Mouse (Mus musculus) thymus, postnatal 36 days (tissue): ENCODE data around the gene Ppp2r2c.
"Not testable (repeated sequence)": the region's sequence is repeated elsewhere in the genome, so short reads cannot be mapped to it uniquely, and the experiment has no call there.

ENCODE experiments used
- DNase-seq, 2 experiments: peaks; one replicate each; pipeline ENCODE4 v3.0.0; 2022; ENCODE audit warnings: mixed read lengths in 2 of 2

Ppp2r2c gene

DNA sequence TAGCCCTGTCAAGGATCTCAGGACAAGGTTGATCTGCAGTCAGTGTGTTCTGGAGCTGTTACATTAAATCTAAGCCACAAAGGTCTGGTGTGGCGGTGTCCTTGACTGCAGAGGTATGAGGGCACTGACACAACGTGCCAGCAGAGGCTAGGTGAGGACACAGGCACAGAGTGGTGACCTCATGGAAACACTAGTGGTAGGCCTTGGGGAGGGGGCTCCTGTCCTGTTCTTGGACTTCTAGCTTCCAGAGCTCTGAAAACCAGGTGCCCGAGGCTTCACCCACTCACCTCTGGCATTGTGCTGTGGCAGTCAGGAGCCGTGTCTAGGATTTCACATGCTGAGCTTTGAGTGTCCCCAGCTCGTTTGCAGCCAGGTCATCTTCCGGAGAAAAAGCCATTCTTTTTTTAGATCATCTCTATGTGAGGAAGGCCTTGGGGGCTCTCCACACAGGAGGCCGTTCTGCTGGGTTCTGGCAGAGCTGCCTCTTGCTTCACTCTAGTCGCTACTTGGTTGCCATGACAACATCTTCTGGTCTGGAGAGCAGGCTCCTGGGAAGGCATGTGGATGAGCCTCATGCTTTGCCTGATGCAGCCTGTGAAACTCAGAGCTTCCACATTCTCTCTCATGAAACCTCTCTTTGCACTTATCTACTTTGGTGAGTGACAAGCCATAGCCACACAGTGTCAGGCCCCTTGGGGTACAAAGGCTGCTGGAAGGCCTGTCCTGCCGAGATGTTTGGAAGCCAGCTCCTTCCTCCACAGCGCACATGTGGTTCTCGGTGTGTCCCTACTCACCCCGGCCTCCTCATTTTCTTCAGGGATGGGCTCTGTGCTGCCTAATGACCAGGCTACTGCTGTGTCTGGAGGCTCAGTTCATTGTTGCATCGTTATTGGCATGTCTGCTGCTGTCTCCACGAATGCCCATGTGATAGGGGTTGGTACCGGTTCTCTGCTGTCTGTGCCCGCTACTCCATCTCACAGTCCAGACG is 67.5 kb downstream of the Ppp2r2c start:
- no peak for DNase-seq

DNA sequence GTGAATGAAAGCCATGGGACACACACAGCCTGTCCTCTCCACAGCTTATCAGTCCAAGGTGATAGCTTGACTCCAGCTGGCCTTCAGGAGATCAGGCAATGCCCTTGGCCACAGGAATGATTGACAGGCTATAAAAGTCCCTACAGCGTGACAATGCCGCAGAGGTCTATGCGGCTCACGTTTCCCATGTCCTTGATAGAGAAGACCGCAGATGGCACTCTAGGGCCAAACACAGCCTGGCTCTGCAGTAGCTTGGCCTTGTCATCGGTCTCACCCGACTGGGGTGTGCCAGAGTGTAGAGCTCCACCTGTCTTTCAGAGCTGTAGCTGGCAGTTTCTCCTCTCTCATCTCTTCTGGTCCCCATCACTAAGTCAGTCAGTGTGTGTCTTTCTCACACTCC is 68.2 kb downstream of the Ppp2r2c start:
- no peak for DNase-seq

DNA sequence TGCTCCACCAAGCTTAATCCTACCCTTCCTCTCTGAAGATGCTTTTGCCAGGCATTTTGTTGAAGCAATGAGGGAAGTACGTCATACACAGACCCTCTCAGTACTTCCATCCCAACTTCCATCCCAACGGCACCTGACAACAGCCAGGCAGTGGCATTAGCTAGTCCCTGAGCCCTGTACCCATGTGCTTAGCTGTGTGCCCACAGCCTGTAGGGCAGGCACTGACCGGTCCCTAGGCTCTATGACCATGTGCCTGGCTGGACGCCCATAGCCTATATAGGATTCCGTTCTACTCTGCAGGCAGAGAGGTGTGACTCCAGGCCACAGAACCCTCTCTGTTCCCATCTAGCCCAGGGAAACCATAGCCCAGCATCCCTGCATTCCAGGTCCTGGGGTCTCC is 69.7 kb downstream of the Ppp2r2c start:
- no peak for DNase-seq

DNA sequence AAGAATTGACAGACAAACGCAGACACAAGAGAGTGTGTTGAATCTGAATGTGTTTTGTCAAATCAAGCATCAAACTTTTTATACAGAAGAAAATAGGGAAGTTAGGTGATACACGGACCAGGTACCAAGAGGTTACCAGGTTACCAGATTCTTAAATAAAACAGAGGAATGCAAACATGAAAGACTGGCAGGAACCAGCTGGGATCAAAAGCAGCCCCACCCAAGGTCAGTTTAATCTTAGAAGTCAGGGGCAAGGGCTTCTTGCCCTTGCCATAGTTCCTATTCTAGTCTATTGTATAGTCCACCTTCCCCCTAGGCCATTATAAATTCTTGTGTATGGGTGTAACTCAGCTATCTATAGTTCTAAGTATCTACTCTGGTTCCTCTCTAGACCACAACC is 70.7 kb downstream of the Ppp2r2c start:
- DNase-seq, result not testable (repeated sequence)

DNA sequence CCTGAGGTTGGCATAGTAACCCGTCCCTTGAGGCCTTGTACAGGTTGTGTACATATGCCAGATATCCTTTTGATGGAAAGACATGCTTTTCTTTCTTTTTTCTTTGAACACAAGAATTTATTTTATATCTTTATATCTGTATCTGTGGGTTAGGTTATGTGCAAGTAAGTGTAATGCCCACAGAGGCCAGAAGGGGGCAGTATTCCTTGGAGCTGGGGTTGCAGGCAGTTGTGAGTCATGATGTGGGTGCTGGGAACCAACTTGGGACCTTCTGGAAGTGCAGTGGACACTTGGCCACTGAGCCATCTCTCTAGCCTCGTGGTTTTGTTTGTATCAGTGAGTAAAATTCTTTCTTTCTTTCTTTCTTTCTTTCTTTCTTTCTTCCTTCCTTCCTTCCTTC is 74.1 kb downstream of the Ppp2r2c start:
- no peak for DNase-seq

DNA sequence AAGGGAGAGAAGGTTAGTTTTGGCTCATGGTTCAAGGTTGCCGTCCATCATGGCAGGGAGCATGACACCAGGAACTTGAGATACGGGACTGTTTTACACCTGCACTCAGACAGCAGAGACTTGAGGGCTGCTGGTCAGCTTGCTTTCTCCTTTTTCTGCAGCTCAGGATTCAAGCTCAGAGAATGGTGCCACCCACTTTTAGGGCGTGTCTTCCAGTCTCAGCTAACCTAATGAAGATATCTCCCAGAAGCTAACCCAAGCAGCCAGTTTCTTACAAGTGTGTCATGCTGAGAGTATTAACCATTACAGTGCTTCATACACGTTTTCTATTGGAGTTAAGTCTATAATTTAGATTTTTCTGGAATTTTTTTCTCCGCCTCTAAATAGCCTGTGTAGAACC is 76.2 kb downstream of the Ppp2r2c start:
- no peak for DNase-seq

DNA sequence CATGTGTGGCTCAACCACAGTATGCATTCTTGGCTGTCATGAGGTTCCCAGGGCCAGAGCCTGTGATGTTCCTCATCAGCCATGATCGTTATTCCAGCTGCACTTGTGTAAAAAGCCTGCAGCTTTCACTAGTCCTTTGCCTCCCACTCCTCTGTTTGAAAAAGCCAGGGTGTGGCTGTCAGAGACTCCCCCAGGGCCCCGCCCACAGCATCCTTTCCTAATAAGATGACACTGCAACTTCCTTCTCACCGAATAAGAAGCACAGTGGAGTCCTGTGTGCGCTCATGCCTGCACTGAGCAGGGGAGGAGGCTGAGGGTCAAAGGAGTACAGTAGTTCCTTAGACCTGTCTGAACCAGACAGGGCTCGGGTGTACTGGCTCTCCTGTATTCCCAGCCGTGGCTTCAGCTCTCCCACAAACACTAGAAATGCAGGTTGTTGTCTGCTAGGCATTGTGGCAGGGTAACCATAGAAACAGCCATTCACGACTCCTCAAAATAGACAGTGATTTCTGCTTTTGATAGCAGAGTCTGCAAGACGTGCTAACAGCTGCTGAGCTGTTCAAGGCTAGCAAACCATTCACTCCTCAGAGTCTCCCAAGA is 76.9 kb downstream of the Ppp2r2c start:
- no peak for DNase-seq

DNA sequence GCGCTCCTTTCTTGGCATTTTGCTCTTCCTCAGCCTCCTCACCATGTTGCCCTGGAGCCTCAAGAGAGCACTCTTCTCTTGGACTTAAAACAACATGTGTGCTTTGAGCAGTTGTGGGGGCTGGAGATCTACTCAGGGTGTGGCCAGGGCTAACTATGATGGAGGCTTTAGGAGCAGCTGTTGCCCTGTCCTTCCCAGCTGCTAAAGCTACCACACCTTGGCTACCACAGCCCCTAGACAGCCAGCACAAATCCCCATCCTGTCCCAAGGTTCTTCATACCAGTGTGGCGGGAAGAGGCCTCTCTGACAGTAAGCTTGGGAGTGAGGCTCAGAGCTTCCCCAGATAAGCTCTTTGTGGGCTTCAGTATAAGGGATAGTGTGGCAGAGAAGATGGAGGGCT is 77.4 kb downstream of the Ppp2r2c start:
- no peak for DNase-seq

DNA sequence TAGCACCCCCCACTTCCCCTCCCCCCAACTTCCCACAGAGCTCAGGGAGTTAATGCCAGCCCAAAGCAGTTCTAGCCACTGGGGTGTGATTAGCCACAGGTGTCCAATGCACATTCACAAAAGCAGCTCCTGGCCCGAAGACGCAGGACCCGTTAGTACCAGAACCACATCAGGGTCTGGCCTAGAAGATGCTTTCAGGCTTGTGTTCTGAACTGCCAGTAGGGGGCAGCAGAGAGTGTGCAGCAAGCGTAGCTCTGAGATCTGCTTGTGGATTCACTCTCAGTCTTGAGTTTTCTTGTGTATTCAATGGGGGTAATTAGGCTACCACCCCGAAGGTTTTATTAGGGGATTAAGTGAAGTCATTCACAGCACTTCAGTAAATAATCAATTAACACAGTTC is 78.1 kb downstream of the Ppp2r2c start:
- peak; percentile 34 to 38 for DNase-seq

DNA sequence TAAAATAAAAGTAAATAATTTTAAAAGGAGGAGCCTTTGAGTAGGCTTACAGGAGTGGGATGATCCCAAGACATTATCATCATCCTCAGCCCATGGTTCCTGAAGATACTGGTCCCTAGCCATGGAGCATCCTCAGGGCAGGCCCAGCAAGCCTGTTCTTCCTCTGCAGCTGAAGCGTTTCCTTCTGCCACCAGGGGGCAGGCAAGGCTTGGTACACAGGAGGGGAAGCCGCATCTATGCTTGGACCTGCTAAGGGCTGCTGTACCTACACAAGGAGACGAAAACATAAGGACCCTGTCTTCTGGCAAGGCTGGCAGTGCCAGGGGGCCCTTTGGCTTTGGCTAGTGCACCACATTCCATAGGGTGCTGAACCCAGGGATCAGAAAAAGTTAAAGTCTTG is 80.5 kb downstream of the Ppp2r2c start:
- DNase-seq, result peak; percentile 71 to 80

DNA sequence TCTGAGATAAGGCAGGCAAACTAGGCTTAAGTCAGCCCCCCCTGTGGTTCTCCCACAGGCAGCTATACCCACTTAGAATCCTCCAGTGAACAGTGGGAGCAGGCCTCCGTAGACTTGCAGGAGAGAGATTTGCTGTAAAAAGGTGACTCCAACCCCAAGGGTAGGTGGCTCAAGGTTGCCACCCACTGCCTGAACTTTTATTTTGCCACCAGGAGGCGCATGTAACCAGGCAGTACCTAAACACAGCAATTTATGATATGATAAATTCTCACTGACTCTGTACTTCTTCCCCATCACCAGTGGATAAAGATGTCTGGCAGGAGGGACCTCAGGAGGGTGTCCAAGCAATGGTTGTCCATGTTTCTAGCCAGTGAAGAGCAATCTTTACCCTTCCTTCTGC is 82.6 kb downstream of the Ppp2r2c start:
- DNase-seq, result peak in 1 of 2 experiments; percentile 29

DNA sequence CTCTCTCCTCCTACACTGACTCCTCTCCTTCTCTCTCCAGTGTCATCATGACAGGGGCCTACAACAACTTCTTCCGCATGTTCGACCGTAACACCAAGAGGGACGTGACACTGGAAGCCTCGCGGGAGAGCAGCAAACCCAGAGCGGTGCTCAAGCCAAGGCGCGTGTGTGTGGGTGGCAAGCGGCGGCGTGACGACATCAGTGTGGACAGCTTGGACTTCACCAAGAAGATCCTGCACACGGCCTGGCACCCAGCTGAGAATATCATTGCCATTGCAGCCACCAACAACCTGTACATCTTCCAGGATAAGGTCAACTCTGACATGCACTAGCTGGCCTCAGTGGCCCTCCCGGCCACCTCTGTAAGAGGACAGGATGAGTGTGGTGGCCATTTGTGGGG is 84.0 kb downstream of the Ppp2r2c start:
- no peak for DNase-seq

DNA sequence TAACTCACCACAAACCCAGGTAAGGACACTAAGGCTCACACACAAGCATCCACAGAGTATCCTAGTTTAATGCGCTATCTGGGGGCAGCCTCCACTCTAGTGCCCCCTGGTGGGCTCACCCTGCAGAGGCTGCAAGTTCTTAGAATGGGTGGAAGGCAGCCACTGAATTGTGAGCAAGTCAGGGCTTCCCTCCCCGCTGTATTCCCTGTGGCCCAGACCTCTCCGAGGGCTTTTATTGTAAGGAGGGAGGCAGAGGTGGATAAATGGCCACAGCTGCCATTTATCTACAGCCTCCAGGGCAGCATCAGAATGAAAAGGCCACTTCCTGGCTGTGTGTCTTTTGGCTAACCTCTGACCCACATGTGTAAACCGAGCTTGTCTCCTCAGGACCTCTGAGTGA is 87.1 kb downstream of the Ppp2r2c start:
- peak; percentile 47 to 49 for DNase-seq

DNA sequence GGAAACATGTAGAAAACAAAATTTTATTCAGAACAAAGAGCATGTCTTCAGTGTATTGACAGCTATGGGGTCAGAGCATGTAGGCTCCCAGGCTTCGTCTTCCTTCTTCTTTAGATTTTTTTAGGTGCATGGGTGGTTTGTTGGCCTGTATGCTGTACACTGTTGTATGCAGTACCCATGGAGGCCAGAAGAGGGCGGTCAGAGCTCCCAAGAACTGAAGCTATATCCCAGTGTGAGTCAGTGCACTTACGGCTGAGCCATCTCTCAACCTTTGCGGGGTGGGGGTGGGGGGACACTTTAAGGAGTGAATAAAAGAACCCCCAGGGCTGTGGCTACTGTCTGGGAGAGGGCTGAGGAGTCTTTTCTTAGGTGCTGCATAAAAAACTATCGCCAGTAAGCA is 90.5 kb downstream of the Ppp2r2c start:
- peak; percentile 64 to 73 for DNase-seq

DNA sequence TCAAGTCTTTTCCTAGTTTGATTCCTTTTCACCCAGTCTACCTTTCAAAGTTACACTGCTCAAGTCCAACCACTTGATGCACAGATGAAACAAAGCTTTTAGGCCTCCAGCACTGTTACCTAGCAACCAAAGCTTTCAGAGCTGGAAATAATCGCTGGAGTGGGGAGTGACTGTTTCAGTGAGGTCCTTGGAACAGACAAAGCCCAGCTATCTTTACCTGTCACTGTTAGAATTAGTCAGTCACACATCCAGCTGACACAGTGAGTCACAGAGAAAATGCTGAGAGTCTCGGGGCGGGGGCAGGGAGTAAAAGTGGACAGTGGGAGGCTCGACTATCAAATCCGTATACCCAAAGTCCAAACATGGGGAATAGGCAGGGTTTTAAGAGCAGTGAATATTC is 92.2 kb downstream of the Ppp2r2c start:
- DNase-seq, result no peak

DNA sequence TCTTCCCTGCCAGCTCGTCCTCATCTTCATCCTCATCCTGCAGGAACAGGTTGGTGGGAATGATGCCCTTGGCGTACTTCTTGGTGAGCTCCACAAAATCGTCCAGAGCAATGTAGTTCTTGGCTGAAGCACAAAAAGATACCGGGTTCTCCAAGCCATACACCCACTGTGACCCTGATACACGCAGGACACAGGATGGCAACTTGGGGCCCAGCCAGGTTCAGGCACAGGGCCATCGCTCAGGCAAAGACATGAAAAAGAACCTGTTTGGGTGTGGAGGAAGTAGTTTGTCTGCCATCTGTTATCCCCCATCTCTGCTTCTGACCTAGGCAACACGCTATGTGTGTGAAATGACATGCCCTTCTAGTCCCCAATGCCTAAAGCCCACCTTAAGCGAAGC is 103.3 kb downstream of the Ppp2r2c start:
- DNase-seq, result no peak

DNA sequence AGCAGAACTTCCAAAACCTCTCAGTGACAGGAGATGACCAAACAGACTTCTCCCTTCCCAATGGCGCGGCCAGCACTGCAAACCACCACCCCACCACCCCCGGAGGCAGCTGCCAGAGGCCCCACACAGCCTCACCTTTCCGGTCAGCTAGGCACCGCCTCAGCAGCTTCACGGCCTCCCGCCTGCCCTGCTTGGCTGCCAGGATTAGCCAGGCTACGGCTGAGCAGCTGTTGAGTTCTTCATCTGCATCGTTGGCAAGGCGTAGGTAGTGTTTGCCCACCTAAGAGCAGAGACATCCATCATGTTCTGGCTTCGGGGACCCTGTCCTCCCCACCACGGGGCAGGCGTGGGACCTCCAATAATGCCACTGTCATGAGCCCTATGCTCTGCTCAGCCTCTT is 107.0 kb downstream of the Ppp2r2c start:
- DNase-seq, result no peak

DNA sequence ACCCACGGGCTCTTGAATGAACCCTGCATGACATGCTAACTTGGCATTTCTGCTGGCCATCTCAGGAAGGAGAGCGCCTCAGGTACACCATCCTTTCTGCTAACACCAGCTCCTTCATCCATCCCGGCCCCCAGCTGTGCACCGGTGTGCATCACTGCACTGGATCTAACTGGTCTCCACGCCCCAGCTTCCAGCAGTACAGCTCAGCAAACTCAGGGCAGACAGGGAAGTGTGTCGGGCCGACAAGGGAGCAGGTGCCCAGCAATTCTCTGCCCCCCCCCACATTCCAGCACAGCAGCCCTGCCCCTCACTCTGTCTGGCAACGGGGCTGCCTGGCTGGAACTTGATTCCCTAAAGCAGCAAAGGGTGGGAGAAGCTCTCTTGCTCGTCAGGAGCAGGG is 109.5 kb downstream of the Ppp2r2c start:
- no peak for DNase-seq

DNA sequence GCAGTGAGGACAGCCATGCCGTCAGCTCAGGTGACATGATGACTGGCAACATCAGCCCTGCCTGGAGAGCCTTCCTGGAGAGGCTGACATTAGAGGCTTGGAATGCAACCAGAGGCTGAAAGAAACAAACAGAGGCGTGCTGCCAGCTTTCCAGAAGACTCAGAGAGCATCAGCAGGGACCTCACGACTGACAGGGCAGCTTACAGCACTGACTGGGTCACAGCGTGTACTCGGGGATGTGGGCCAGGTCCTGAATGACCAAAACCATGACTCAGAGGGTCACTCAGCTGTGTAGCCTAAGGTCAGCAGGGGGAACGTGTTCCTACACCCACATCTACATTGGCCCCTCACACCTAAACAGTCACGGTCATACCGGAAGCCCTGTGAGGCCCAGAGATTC is 110.7 kb downstream of the Ppp2r2c start:
- no peak for DNase-seq

DNA sequence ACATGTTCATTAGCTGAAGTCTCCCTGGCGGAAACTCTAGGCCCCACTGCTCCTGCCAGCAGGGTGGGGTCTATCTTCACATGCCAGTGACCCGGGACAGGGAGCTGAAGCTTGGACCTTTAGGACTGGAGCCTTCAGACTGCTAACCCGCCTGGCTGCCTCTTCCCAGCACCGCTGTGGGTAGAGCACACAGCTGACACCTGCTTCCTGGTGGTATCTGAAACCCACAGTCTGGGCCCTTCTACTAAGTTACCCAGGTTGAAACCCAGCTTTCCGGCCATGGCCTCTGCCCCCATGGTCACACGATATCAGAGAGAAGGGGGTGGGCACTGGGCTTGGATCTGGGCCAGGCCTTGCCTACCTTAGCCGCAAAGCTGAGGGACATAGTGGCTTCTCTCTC is 111.3 kb downstream of the Ppp2r2c start:
- DNase-seq, result peak; percentile 46 to 61

DNA sequence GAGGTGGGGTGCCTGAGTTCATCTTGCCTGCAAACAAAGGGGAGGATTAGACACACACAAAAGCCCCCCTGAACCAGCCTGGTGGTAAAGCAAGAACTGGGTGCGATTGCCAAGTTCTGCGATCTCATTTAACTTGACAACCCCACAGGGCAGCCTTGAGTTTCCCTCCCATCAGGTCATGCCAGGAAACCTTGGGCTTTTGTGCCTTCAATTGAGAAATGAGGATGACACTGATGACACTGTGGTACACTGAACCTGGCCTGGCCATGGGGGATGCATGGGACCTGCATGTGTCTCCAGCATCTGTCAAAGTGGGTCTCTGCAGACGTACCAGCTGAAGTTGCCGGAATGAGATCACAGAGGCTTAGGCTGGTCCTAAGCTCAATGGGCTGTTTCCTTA is 114.0 kb downstream of the Ppp2r2c start:
- DNase-seq, result no peak

DNA sequence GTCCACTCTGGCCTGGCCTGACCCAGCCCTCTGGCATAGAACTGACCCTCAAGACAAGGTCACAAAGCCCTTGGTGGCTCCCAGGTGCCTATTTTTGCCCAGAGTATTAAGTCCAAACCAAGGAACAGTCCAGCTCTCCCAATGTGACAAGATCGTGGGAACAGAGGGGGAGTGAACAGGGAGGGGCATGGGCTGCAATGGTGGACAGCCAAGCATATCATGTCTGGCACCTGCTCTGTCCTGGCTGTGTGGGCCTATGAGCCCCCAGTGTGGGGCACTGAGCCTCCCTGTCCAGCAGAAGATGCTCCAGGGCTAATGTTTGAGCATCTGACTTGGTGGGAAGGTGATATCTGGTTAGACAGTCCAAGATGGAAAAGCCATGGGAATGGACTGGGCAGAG is 118.3 kb downstream of the Ppp2r2c start:
- DNase-seq, result no peak

DNA sequence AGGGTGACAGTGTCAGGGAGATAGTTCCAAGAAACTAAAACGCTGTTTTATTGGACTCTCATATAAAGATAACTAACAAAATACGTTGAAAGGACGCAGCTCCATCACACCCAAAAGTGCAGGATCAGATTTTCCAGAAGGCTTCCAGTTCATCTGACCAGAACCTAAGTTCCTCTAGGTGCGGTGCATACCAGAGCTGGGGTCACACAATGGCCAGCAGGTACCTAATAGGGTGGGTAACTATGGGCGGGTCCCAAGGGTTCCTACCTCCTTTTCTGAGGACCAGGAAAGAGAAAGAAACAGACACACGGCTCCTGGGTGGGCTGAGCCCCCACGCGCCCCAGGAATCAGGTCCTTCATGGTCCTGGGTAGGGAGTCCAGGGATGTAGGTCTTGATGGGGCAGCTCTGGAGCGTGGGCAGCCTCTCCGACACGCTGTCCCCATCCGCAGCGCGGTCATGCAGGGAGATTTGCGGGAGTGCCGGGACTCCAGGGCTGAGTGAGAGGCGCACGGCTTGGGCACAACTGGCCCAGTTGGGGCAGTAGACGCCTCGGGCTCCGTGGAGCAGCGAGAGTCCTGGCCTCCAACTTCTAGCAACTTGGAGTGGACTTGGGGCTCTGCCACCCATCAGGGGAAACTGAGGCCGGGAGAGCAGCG is 119.9 kb downstream of the Ppp2r2c start:
- DNase-seq, result no peak
